Mouse (Mus musculus): Measurements from ENCODE around the gene Rapgef3.

DNA sequence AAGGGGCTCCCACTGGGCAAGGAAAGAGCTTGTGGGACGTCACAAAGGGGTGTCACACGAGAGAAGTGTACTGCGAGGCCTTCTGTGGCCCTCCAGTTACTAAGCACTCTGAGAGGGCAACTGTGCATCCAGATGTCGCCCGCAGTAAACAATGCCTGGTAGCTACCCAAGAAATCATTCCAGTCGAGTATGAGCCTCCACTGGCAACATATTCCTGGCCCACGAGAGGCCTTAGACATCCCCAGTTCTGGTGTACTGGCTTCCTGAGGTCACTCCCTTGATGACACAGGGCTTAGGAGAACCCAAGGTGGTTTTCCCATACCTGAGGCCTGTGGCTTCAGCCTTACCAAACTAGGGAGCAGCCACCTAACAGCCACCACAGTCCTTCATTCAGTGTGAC lies 45.1 kb upstream of the Rapgef3 start:
- TF ChIP-seq EP300 (IDR thresholded peaks at IDR 0.05; ENCODE audit: low read depth in 1 of 2, low read length in 2 of 2) (no peak), KAT2A (conservative IDR thresholded peaks at IDR 0.05; ENCODE audit: low read depth, low read length) (no peak), POLR2A (IDR thresholded peaks at IDR 0.05; ENCODE audit: control insufficient read depth in 1 of 2, insufficient read depth in 1 of 2, low read depth in 1 of 2, low read length in 2 of 2, poor library complexity in 1 of 2) (no peak), ETS1 (IDR thresholded peaks at IDR 0.05; ENCODE audit: low read depth, low read length) (no peak), ZNF384 (IDR thresholded peaks at IDR 0.05; ENCODE audit: low read depth, low read length) (no peak), CHD2 (IDR thresholded peaks at IDR 0.05; ENCODE audit: low read length) (no peak), MYC (IDR thresholded peaks at IDR 0.05; ENCODE audit: low read depth, low read length) (no peak), CTCF (IDR thresholded peaks at IDR 0.05 in 2 of 3, conservative IDR thresholded peaks at IDR 0.05 in 1 of 3; ENCODE audit: control insufficient read depth in 1 of 3, insufficient read depth in 1 of 3, low read depth in 2 of 3, low read length in 3 of 3, poor library complexity in 1 of 3, severe bottlenecking in 1 of 3) (no peak), GATA1 (IDR thresholded peaks at IDR 0.05; ENCODE audit: low read depth, low read length) (no peak), USF1 (IDR thresholded peaks at IDR 0.05; ENCODE audit: low read depth, low read length) (no peak), HCFC1 (IDR thresholded peaks at IDR 0.05; ENCODE audit: low read depth, low read length) (no peak)

All from MEL (cell line).